Mouse (Mus musculus): ENCODE results near the gene Snapc1. TPM values are rescaled to one million over a fixed set of nuclear protein-coding genes. Genes with fewer than 3 reads are reported as not detected.

Gene Snapc1
- polyA plus RNA-seq, 1 experiment from 2014 or later = 37.1 TPM

- Histone ChIP-seq H3K4me3 (replicated peaks; ENCODE audit: low read length) (no peak overlapping the region), H3K36me3 (replicated peaks; ENCODE audit: control insufficient read depth, insufficient read depth) (peaks cover 82% of the 10 kb centered on the region), H3K4me2 (replicated peaks) (no peak overlapping the region), H3K27me3 (ENCODE audit: control insufficient read depth, insufficient read depth, low read length) (no peaks in the 10 kb centered on the region), H3K4me1 (replicated peaks; ENCODE audit: control insufficient read depth, insufficient read depth, low read length) (no peaks in the 10 kb centered on the region), H3K27ac (0 out of 2 replicates have a peak overlapping the region, but pooled peaks have one; percentile 3), H3K9ac (no peak overlapping the region), H3K9me3 (ENCODE audit: control insufficient read depth, low read length) (no peaks in the 10 kb centered on the region)
- DNase-seq (ENCODE audit: low spot score) = peak; percentile 79
- 64% methylated on average over 14 of the region's 14 CpGs for WGBS
- ATAC-seq (ENCODE audit: low FRiP score) = peak; percentile 87; the same call in 1 of the 2 replicates
These were observed 18.3 kb downstream of the Snapc1 start for GRCm38 (mm10) chr12:73982533-73982932.

- Histone ChIP-seq H3K9me3 (ENCODE audit: control insufficient read depth, low read length) (no peaks in the 10 kb centered on the region), H3K4me1 (replicated peaks; ENCODE audit: control insufficient read depth, insufficient read depth, low read length) (no peaks in the 10 kb centered on the region), H3K4me3 (replicated peaks; ENCODE audit: low read length) (no peak overlapping the region), H3K9ac (no peak overlapping the region), H3K4me2 (replicated peaks) (no peak overlapping the region), H3K36me3 (replicated peaks; ENCODE audit: control insufficient read depth, insufficient read depth) (peaks cover 50% of the 10 kb centered on the region), H3K27ac (no peak overlapping the region), H3K27me3 (ENCODE audit: control insufficient read depth, insufficient read depth, low read length) (no peaks in the 10 kb centered on the region)
- DNase-seq (ENCODE audit: low spot score) = no peak
- no peak for ATAC-seq (ENCODE audit: low FRiP score)
- 84% methylated on average over 7 of the region's 7 CpGs for WGBS
These were observed 22.0 kb downstream of the Snapc1 start for GRCm38 (mm10) chr12:73986299-73986698.

- no peak for DNase-seq (ENCODE audit: low spot score)
- Histone ChIP-seq H3K9me3 (ENCODE audit: control insufficient read depth, low read length) (no peaks in the 10 kb centered on the region), H3K27me3 (ENCODE audit: control insufficient read depth, insufficient read depth, low read length) (no peaks in the 10 kb centered on the region), H3K9ac (no peak overlapping the region), H3K27ac (no peak overlapping the region), H3K4me2 (replicated peaks) (no peak overlapping the region), H3K4me3 (replicated peaks; ENCODE audit: low read length) (no peak overlapping the region), H3K36me3 (replicated peaks; ENCODE audit: control insufficient read depth, insufficient read depth) (peaks cover 32% of the 10 kb centered on the region), H3K4me1 (replicated peaks; ENCODE audit: control insufficient read depth, insufficient read depth, low read length) (no peaks in the 10 kb centered on the region)
- WGBS = 74% methylated on average over 4 of the region's 4 CpGs
- 0 out of 2 replicates have a peak, but pooled peaks have one; percentile 35 for ATAC-seq (ENCODE audit: low FRiP score)
These were observed 24.2 kb downstream of the Snapc1 start for GRCm38 (mm10) chr12:73988393-73989008.

GRCm38 (mm10) chr12:73989594-73989993 is 25.3 kb downstream of the Snapc1 start:
- H3K27me3 ChIP-seq (ENCODE audit: control insufficient read depth, insufficient read depth, low read length) = no peaks in the 10 kb centered on the region
- H3K4me1 ChIP-seq (replicated peaks; ENCODE audit: control insufficient read depth, insufficient read depth, low read length) = no peaks in the 10 kb centered on the region
- ATAC-seq (ENCODE audit: low FRiP score) = no peak
- H3K4me3 ChIP-seq (replicated peaks; ENCODE audit: low read length) = no peak overlapping the region
- no peaks in the 10 kb centered on the region for H3K9me3 ChIP-seq (ENCODE audit: control insufficient read depth, low read length)
- no peak overlapping the region for H3K27ac ChIP-seq
- H3K9ac ChIP-seq = no peak overlapping the region
- H3K36me3 ChIP-seq (replicated peaks; ENCODE audit: control insufficient read depth, insufficient read depth) = peaks cover 22% of the 10 kb centered on the region
- DNase-seq (ENCODE audit: low spot score) = no peak
- H3K4me2 ChIP-seq (replicated peaks) = no peak overlapping the region

- 0 out of 2 replicates have a peak, but pooled peaks cover 6% of the 10 kb centered on the region for H3K4me1 ChIP-seq (replicated peaks; ENCODE audit: control insufficient read depth, insufficient read depth, low read length)
- H3K36me3 ChIP-seq (replicated peaks; ENCODE audit: control insufficient read depth, insufficient read depth) = no peaks in the 10 kb centered on the region
- DNase-seq (ENCODE audit: low spot score) (no peak), ATAC-seq (ENCODE audit: low FRiP score) (no peak)
- H3K9me3 ChIP-seq (ENCODE audit: control insufficient read depth, low read length) = no peaks in the 10 kb centered on the region
- H3K27ac ChIP-seq = peak overlapping the region; percentile 77
- peak overlapping the region; percentile 71 for H3K9ac ChIP-seq
- no peaks in the 10 kb centered on the region for H3K27me3 ChIP-seq (ENCODE audit: control insufficient read depth, insufficient read depth, low read length)
- peak overlapping the region; percentile 52 for H3K4me2 ChIP-seq (replicated peaks)
- 39% methylated on average over 12 of the region's 12 CpGs for WGBS
- peak overlapping the region; percentile 60 for H3K4me3 ChIP-seq (replicated peaks; ENCODE audit: low read length)
These were observed 32.6 kb downstream of the Snapc1 start for GRCm38 (mm10) chr12:73996906-73997296.

GRCm38 (mm10) chr12:73997297-73998127 is 33.2 kb downstream of the Snapc1 start, which contains the start of gene Syt16:
Syt16 (plus strand) TSS chr12:73997661.
- WGBS = under 1% methylated on average over 62 of the region's 67 CpGs
- ATAC-seq (ENCODE audit: low FRiP score) = peak; percentile 77

GRCm38 (mm10) chr12:73998128-73998456 is 33.8 kb downstream of the Snapc1 start:
- peak overlapping the region; percentile 77 for H3K27ac ChIP-seq
- no peaks in the 10 kb centered on the region for H3K9me3 ChIP-seq (ENCODE audit: control insufficient read depth, low read length)
- WGBS = 22% methylated on average over 5 of the region's 5 CpGs
- peak overlapping the region; percentile 71 for H3K9ac ChIP-seq
- DNase-seq (ENCODE audit: low spot score) = peak; percentile 39
- H3K36me3 ChIP-seq (replicated peaks; ENCODE audit: control insufficient read depth, insufficient read depth) = no peaks in the 10 kb centered on the region
- H3K4me2 ChIP-seq (replicated peaks) = peak overlapping the region; percentile 52
- no peaks in the 10 kb centered on the region for H3K27me3 ChIP-seq (ENCODE audit: control insufficient read depth, insufficient read depth, low read length)
- ATAC-seq (ENCODE audit: low FRiP score) = peak; percentile 45; the same call in 1 of the 2 replicates
- 0 out of 2 replicates have a peak, but pooled peaks cover 6% of the 10 kb centered on the region for H3K4me1 ChIP-seq (replicated peaks; ENCODE audit: control insufficient read depth, insufficient read depth, low read length)
- peak overlapping the region; percentile 60 for H3K4me3 ChIP-seq (replicated peaks; ENCODE audit: low read length)

More at GRCm38 (mm10) chr12:73997297-73998127, 33.2 kb downstream of the Snapc1 start, which contains the start of gene Syt16:
- no peaks in the 10 kb centered on the region for H3K9me3 ChIP-seq (ENCODE audit: control insufficient read depth, low read length)
- H3K4me2 ChIP-seq (replicated peaks) = peak within 1 kb of the TSS; percentile 52
- DNase-seq (ENCODE audit: low spot score) = peak; percentile 64
- peak within 1 kb of the TSS; percentile 71 for H3K9ac ChIP-seq
- H3K27me3 ChIP-seq (ENCODE audit: control insufficient read depth, insufficient read depth, low read length) = no peaks in the 10 kb centered on the region
- peak within 1 kb of the TSS; percentile 60 for H3K4me3 ChIP-seq (replicated peaks; ENCODE audit: low read length)
- H3K27ac ChIP-seq = peak within 1 kb of the TSS; percentile 77
- 0 out of 2 replicates have a peak, but pooled peaks cover 6% of the 10 kb centered on the region for H3K4me1 ChIP-seq (replicated peaks; ENCODE audit: control insufficient read depth, insufficient read depth, low read length)
- H3K36me3 ChIP-seq (replicated peaks; ENCODE audit: control insufficient read depth, insufficient read depth) = no peaks in the 10 kb centered on the region

- Histone ChIP-seq H3K27ac (no peak overlapping the region), H3K4me3 (replicated peaks; ENCODE audit: low read length) (no peak overlapping the region), H3K27me3 (ENCODE audit: control insufficient read depth, insufficient read depth, low read length) (no peaks in the 10 kb centered on the region), H3K4me1 (replicated peaks; ENCODE audit: control insufficient read depth, insufficient read depth, low read length) (no peaks in the 10 kb centered on the region), H3K9me3 (ENCODE audit: control insufficient read depth, low read length) (no peaks in the 10 kb centered on the region), H3K9ac (no peak overlapping the region), H3K36me3 (replicated peaks; ENCODE audit: control insufficient read depth, insufficient read depth) (no peaks in the 10 kb centered on the region), H3K4me2 (replicated peaks) (no peak overlapping the region)
- 93% methylated on average over 9 of the region's 9 CpGs for WGBS
- DNase-seq (ENCODE audit: low spot score) (no peak), ATAC-seq (ENCODE audit: low FRiP score) (no peak)
These were observed 38.2 kb downstream of the Snapc1 start for GRCm38 (mm10) chr12:74002449-74002848.

GRCm38 (mm10) chr12:74009448-74009911 is 45.2 kb downstream of the Snapc1 start:
- ATAC-seq (ENCODE audit: low FRiP score) = no peak

More at GRCm38 (mm10) chr12:74009448-74009911, 45.2 kb downstream of the Snapc1 start:
- Histone ChIP-seq H3K4me2 (replicated peaks) (no peak overlapping the region), H3K9me3 (ENCODE audit: control insufficient read depth, low read length) (no peaks in the 10 kb centered on the region), H3K9ac (no peak overlapping the region), H3K4me3 (replicated peaks; ENCODE audit: low read length) (no peak overlapping the region), H3K27ac (no peak overlapping the region), H3K36me3 (replicated peaks; ENCODE audit: control insufficient read depth, insufficient read depth) (no peaks in the 10 kb centered on the region), H3K27me3 (ENCODE audit: control insufficient read depth, insufficient read depth, low read length) (no peaks in the 10 kb centered on the region), H3K4me1 (replicated peaks; ENCODE audit: control insufficient read depth, insufficient read depth, low read length) (peaks cover 4% of the 10 kb centered on the region)
- peak; percentile 55 for DNase-seq (ENCODE audit: low spot score)
- 25% methylated on average over 8 of the region's 8 CpGs for WGBS

All from hindbrain, embryonic 14.5 days (tissue).